Mouse (Mus musculus) megakaryocyte-erythroid progenitor cell, adult 5-6 weeks (primary cell): Measurements from ENCODE around the gene Atg4d. TPM values are rescaled to one million over a fixed set of nuclear protein-coding genes. Genes with fewer than 3 reads are reported as not detected.
"Not testable (repeated sequence)": the region's sequence is repeated elsewhere in the genome, so short reads cannot be mapped to it uniquely, and the experiment has no call there.

ENCODE experiments used
- ATAC-seq: replicated peaks from 2 replicates; pipeline ENCODE4 v1.8.0; 2016; ENCODE audit warnings: mild to moderate bottlenecking, inconsistent platforms; ENCODE audit not compliant: severe bottlenecking, poor library complexity, low FRiP score, low TSS enrichment
- total RNA-seq, 2 experiments: library from RNA; stranded (forward) in 1 of 2; stranded (reverse) in 1 of 2; fragments of 200-1000, 215-1000 nt in 1 of 2; fragments of >200 nt in 1 of 2; fragmentation: Nextera tagmentation in 1 of 2; gene quantifications; 2 replicates each; pipeline ENCODE4 v1.2.3; 2014 to 2017

Atg4d gene
- total RNA-seq, 2 experiments from 2014 or later, result 8.9 to 25.7 TPM

DNA sequence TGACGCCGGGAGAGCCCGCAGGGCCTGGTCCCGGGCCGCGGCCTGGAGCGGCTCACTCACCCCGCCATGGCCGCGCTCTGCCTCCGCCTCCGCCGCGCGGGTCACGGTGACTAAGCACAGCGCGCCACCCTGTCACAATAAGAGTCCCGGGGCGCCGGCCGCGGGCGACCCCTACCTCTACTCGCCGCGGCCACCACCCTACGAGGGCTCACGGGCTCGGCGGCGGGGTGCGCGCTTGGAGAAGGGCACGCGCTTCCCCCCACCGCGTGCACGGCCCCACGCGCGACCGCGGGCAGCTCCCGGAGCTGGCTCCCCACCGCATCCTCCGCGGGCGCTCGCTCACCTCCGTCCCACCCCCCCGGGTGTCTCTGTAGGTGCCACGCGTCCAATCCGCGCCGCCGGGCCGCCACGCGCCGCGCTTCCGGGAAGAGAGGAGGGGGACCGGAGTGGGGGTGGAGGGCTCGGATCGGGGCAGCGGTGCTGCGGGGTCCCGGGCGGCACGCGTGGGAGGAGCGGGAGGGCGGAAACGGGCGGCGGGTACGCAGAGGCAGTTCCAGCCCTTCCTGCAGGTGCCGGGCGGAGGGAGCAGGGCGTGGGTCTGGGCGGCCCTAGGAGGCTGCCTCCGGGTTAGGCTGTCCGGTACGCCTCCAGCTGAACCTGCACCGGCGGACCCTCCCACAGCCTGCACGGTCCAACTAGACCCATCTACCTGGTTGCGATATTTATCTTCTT lies 26.2 kb upstream of the Atg4d start, which contains the start of gene Keap1:
TSS of gene Keap1 (minus strand) at position 629 of the 732 bp plus-strand sequence.
- peak; percentile 53 for ATAC-seq

DNA sequence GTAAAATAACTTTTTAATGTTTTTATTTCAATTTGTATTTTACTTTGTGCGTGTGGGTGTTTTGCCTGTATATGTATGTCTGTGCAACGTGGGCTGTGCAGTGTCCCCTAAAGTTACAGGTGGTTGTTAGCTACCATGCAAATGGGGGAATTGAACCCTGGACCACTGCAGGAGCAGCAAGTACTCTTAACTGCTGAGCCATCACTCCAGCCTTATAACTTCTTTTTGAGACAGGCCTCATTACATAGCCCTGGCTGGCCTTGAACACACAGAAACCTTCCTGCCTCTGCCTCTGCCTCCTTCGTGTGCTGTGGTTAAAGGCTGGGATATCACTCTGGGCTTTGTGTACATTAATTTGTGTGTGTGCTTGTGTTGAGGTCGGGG lies 25.6 kb upstream of the Atg4d start:
- ATAC-seq, result no peak

DNA sequence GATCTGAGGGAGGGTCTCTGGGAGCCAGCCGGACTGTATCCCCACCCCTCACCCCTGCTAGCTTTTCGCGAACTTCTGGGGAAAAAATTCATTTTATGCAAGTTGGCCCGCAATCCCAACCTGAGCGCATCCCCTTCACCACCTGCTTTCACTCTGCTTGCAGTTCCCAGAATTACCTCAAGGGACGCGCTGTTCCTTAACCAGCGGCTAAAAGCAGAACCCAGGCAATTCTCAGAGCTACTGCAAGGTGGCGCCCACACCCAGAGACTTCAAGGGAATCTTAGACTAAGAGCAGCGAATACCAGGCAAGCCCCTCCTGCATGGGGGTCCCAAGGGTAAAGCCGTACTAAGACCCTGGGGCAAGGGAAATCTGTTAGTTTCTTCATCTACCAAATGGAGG lies 23.8 kb upstream of the Atg4d start:
- ATAC-seq, result peak; percentile 72

DNA sequence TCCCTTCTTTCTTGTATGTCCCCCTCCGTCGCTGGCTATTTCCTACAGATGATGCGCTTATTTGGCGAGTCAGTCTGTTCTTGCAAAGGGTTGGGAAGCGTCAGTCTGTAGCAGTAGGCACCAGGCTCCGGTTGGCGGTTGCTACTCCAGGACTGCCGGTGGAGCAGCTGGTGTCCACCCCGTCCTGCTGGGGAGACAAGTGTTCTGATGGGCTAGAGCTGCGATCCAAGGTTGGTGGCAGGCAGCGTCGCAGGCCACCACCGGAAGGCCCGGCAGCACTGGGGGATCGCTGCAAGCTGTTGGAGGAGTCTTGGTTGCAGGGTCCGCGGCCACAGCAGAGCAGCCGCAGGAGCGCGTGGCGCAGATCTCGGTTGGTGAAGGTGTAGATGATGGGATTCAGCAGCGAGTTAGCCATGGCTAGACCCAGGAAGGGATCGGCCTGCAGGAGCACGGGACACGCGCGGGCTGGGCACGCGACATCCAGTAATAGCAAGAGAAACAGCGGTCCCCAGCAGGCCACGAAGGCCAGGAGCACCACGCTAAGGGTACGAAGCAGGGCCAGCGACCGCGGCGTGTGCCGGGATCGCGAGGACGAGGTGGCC lies 21.2 kb upstream of the Atg4d start:
- no peak for ATAC-seq

DNA sequence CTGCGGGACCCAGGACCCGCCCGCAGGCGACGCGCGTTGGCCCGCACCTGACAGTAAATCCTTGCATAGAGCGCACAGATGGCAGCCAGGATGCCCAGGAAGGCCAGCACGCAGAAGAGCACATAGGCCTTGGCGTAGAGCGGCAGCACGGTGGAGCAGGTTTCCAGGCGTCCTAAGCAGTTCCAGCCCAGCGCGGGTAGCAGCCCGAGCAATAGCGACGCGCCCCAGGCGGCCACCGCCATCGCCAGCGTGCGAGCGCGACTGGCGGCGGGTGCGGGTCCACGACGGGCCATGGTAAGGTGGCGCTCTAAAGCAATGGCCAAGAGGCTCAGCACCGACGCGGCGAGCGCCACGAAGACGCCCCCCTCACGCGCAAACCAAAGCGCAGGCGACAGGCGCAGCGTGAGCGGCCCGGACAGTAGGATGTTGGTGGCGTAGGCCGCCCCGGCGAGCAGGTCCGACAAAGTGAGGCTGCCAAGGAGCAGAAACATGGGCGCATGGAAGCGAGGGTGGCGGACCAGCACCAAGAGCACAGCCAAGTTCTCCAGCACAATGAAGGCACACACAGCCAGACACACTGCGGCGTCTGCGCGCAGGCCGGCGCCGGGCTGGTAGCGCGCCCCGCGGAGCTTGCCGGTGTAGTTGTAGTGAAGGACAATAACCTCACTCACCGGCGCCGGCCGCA lies 20.5 kb upstream of the Atg4d start:
- ATAC-seq, result no peak

DNA sequence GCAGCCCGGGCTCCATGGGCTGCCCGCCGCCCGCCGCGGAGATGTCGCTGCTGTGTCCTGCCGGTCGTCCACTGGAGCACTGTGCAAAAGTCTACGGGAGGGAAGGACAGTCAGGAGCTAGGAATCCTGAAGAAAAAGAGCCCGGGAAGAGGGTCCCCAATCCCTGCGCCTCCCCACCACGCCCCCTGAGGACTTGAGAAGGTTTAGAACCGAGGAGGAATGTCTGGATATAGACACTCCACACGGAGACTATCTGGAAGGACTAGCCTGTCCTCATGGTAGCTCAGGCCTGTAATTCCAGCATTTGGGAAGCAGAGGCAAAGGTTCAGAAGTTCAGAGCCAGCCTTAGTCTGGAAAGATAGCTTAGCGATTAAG lies 20.0 kb upstream of the Atg4d start:
- no peak for ATAC-seq

DNA sequence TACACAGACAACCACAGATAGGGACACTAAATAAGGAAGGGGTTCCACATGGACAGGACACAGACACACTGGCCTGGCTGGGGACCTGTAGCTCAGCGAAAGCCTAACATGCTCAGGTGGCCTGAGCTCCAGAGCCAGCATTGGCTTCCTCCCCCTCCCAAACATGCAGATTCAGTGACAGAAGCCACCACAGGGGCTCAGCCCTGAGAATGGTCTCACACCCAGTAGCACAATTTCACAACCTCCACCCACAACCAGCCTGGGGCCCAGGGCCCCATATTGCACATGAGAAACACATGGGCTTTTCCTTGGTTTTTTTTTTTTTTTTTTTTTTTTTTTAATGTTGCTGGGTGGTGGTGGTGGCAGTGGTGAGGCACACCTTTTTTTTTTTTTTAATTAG lies 18.8 kb upstream of the Atg4d start:
- no peak for ATAC-seq

DNA sequence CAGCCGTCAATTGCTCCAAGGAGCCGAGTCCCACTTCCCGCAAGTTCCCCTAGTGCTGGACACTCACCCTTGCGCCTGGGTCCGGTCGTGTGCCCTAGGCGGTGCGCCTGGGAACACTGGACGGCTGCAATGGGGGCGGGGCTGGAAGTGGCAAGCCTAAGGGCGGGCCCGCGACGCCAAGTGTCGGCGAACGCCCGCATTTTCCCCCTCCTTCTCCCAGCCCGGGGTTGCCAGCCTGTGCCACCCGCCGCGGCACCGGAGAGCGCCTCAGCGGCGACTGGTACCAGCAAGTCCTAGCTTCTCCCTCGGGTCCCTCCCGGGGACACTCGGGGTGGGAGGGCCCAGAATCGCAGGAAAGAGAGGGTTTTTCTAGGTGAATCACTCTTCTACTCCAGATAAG lies 16.8 kb upstream of the Atg4d start, which contains the start of gene S1pr5:
TSS of gene S1pr5 (minus strand) at position 118 of the 400 bp plus-strand sequence.
- 0 out of 2 replicates have a peak, but pooled peaks have one; percentile 23 for ATAC-seq

DNA sequence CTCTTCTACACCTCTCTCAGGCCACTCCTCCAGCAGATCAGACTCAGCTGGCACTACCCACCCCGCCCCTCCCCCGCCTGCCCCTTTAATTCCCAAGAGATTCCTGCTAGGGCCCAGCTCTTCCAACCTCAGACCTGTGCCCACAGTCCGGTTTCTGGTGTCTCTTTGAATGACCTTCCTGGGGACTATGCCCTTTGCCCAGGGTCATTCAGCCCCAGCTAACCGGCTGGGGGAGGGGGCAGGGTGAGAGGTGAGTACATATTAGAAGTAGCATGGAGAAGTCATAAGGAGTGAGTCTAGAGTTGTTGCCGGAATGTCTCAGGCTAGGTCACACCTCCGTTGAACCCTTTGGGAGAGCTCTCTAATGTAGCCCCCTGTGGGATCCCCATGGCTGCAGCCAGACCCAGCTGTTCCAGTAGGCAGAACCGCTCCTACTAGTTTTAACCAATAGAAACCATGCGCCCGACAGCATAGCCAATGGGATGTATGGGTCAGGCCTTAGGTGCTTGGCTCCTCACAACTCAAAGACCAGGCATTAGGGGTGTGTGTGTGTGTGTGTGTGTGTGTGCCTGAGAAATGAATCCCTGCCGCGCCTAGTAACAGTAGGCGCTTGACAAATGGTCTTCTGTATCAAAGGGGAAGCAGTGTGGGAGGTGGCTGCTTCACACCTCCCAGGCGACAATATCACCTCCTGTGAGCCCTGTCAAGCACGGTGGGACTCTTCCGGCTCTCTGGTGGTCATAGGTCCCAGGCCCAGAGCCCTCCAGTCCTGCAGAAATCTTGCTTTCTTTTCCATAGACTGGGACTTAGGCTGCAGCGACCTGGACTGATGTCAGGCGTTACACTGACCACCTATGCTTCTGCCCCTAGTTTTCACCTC lies 15.2 kb upstream of the Atg4d start:
- no peak for ATAC-seq

DNA sequence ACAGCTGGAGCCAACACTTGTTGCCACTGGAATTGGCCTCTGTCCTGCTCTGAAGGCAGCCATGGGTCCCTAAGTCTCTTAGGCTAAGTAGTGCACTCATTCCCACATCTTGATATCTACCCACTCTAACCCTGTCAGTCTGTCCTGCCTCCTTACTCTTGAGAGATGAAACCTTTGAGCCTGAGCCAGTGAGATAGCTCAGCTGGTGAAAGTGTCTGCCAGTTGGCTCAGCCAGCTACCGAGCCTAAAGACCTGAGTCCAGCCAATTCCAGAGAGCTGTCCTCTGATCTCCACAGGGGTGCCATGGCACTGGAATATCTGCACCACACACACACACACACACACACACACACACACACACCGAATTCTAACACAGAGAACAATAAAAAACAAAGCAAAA lies 14.6 kb upstream of the Atg4d start:
- ATAC-seq, result no peak

DNA sequence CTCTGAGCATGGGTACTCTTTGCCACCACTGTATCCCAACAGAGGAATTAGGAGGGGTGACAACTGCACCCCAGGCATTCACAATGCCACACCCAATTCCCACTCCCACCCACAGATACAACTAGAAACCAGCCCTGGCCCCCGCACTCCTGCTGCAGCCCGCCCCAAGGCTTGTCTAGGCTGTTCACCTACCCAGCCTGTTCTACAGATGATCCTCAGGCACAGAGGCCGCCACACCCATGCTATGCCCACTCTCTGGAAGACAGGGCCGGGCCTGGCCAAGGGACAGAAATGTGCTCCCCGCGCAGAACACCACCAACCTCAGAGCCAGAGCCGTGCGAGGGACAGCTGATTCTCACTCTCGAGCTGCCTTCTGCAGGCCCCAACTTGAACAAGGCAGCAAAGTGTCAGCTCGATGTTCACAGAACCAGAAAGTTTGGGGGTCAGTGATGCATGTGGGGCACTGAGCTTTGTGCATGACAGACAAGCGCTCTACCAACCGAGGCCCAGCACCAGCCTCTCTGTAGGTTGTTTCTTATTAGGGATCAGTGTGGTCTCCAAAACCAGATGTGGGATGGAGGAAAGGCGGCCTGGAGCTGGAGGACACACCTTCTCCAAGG lies 13.9 kb upstream of the Atg4d start:
- ATAC-seq, result no peak

DNA sequence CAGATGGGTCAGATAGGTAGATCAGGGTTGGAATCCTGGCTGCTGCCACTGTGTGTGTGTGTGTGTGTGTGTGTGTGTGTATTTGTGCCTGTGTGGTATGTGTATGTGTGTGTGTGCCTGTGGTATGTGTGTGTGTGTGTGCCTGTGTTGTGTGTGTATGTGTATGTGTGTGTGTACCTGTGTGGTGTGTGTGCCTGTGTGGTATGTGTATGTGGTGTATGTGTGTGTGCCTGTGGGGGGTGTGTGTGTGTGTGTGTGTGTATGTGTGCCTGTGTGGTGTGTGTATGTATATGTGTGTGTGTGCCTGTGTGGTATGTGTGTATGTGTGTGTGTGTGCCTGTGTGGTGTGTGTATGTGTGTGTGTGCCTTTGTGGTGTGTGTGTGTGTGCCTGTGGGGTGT lies 10.4 kb upstream of the Atg4d start:
- ATAC-seq, result no peak

DNA sequence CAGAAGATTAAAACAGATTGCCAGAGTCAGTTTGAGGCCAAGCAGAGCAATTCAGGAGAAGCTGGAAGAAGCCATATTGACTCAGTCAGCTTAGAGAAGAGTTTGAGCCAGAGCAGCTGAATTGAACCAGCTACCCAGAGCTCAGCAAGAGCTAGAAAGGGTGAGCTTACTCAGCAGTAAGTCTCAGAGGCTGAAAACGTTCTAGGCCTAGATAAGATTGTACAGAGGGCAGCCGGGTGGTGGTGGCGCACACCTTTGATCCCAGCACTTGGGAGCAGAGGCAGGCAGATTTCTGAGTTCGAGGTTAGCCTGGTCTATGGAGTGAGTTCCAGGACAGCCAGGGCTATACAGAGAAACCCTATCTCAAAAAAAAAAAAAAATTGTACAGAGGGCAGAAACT lies 8.7 kb upstream of the Atg4d start:
- ATAC-seq, result not testable (repeated sequence)

DNA sequence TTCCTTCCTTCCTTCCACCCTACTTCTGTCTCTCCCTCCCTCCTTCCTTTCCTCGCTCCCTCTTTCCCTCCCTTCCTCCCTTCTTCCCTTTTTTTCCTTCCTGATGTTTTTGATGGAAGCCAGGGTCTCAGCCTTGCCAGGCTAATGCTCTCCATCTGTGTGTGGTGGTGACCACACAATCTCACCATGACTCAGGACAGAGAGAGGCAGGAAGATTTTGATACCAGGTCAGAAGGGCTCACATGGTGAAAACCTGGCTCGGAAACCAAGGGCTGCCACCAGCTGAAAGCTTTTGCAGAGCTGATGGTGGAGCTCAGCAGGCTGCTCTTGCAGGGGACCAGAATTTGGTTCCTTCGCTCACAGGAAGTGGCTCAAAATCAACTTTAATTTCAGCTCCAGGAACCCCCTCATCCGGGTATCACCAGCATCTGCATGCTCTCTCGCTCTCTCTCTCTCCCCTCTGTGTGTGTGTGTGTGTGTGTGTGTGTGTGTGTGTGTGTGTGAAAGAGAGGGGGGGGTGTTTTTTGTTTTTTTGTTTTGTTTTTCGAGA lies 4.5 kb upstream of the Atg4d start:
- ATAC-seq, result no peak

DNA sequence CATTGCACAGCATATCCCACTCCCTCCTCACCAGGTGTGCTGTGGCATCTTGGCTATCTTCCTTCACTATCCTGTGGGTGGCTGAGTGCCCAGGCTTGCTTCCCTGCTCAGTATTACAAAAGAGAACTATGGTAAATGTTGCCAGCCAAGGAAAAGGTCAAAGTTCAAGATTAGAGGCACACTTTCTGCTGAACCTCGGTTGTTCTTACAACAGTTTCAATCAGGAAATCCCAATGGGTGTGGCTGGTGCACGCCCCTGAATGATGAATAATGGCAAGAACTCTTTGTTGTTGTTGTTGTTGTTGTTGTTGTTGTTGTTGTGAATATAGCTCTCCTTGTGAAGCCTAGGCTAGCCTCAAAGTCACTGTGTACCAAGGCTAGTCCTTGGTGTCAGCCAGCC lies 3.3 kb upstream of the Atg4d start:
- no peak for ATAC-seq

DNA sequence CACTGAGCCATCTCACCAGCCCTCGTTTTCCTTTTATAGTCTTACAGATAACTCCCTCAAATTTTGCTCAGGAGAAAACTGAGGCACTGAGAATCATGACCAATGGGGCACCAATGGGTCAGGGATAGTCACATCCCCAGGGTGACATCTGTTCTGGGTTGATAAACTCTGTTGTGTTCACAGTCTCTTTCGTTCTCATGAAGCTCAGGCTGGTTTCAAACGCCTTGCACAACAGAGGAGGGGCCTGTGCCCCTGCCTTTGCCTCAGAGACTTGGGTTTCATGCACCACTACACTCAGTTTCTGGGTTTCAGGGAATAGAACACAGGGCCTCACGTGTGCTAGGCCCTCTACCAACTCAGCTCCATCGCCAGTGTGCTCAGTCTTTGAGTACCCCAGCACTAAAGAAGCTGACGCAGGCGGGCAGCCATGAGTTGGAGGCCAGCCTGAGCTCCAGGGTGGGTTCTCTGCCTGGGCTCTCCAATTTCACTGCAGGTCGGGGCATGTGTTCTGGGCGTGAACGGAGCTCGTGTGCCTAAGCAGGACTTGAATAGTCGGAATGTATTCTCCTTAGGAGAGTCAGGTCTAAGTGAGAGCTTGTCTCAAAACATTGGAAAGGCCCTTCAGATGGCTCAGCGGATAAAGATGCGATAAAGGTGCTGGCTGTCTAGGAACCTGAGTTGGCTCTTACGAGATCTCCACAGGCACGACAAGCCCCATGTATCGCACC lies 657 bp upstream of the Atg4d start:
- ATAC-seq, result peak; percentile 67

DNA sequence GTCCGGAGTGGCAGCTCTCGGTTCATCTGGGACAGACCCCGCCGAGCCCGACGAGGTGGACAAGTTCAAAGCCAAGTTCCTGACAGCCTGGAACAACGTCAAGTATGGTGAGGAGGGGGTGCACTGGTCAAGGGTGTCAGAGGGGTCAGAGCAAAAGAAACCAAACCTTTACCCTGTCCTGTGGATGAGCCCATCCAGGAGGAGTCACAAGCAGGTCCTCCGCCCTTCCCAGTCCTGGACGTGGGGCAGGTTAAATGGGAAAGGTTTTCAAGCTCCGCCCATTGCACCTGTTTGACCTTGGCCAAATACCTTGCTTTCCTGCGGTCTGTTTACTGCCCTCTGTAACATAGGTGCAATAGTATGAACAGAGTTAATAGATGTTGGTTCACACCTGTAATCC lies 518 bp downstream of the Atg4d start:
- ATAC-seq, result no peak

DNA sequence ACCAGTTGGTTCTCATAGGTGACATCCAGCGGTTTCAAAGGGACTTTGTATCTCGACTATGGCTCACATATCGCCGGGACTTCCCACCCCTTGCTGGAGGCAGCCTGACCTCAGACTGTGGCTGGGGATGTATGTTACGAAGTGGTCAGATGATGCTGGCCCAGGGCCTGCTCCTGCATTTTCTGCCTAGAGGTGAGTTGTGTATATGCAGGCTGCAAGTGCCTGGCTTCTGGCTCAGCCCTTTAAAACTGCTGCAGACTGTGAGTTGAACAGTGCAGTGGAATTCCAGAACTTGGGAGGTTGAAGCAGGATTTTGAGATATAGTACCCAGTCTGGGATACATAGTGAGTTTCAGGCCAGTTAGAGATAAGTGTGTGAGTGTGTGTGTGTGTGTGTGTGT lies 1.8 kb downstream of the Atg4d start:
- no peak for ATAC-seq
